Mouse (Mus musculus) T-helper 1 cell (primary cell): ENCODE data around the gene Mcl1.
"Not testable (repeated sequence)": the region's sequence is repeated elsewhere in the genome, so short reads cannot be mapped to it uniquely, and the experiment has no call there.

Experiments used
- in situ Hi-C: fragments of 300-600 bp; cut with MboI, MseI; formaldehyde crosslinking; loops from one replicate; pipeline ENCODE4 v1.15.1; 2025; ENCODE audit warnings: high pct_unique_total_duplicates

The Mcl1 gene

DNA sequence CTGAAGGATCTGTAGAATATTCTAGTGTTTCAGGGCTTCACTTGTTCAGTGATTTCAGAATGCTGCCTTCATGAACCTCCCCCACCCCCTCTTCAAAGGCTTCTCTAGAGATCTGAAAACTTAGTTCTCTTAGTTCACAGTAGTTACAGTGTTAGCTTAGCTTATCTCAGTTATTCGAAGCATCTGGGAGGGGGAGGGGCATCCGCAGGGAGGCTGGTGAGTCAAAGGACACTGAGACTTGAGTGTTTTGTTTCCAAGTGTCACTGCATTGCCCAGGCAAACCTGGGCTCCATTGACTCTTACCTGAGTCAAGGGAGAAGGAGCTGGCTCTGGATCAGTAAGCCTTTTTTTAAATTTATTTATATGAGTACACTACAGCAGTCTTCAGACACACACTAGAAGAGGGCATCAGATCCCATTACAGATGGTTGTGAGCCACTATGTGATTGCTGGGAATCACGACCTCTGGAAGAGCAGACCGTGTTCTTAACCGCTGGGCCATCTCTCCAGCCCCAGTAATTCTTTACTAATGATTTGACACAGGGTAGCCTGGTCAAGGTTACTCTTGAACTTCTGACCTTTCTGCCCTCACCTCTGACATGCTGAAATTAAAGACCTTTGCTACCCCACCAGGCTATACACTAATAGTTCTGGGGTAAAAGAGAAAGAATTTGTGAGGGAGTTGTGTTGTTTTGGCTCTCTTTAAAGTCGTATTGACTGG lies 7.7 kb downstream of the Mcl1 start:
- in situ Hi-C loops = no loop called here

DNA sequence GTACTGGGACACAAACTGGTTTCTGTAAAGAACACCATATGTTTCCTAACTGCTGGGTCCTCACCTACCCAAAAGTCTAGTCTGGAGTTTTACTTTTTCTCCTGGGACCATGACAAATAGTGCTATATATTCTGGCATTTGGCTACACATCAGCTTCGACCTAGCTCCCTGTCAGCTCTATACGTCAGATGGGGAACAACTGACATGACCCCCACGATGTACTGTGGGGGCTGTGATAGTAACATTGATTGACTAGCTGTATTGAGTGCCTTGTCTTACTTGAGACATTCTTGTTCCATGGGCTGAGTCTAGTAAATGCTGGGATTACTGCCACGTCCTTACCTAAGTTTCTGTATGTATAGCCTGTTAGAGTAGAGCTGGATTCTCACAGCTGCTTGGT lies 8.9 kb downstream of the Mcl1 start:
- in situ Hi-C loops = no loop called here

DNA sequence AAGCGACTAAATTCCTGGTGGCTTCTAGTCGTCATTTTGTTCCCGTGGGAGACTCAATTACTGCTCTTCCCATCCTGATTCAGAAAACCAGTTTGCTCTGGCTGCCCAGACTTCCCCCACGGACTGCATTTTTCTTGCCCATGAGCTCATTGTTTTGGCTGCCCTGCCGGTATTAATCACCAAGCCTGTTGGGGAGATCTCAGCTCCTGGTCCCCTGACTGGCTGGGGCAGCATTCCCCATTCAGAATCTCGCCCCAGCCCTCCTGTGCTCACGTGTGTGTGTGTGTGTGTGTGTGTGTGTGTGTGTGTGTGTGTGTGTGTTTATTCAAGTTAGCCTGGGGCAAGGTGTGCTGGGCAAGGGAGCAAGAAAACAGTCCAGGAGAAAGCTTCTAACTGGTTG lies 9.4 kb downstream of the Mcl1 start:
- in situ Hi-C loops = no loop called here

DNA sequence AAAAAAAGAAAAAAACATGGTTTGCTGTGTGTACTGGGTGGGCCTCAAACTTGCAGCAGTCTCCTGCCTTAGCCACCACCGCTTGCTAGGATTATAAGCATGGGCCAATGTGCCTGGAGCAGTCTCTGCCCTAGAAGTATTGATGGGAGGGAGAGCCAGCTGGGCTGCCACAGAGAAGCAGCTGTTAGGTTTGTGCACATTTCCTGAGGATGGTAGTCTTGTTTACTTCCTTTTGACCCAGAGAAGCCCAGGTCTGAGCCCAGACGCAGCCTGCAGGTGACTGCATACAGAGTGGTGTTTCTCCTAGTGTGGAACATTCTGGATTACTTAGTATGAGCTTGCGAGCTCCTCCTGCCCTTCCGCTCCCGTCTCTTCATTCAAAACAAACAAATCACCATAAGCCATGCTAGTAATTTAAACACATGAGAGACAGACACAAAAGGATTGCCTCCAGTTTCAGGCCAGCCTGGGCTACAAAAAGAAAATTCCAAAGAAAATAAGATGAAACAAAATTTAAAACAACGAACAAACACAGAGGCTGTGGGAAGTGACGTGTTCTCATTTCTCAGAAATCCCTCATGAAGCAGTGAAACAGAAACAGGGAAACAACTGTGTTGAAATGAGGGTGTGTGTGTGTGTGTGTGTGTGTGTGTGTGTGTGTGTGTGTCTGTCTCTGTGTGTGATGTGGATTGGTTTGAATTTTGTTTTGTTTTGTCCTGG lies 10.2 kb downstream of the Mcl1 start:
- in situ Hi-C loops = no loop called here

DNA sequence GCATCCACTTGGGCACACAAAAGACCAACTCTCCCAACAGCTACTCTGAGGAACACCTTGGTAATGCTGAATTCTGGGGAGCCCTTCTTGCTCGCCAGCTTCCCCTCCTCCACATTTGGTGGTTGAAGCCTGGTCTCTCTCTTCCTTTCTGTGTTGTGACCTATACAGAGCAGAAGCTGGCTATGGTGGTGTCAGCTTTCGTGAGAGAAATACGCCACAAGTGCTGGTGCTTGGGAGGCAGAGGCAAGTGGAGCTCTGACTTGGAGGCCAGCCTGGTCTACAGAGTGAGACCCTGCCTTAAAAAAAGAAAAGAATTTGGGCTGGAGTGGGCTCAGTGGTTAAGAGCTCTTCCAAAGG lies 10.7 kb downstream of the Mcl1 start:
- in situ Hi-C loops = no loop called here

DNA sequence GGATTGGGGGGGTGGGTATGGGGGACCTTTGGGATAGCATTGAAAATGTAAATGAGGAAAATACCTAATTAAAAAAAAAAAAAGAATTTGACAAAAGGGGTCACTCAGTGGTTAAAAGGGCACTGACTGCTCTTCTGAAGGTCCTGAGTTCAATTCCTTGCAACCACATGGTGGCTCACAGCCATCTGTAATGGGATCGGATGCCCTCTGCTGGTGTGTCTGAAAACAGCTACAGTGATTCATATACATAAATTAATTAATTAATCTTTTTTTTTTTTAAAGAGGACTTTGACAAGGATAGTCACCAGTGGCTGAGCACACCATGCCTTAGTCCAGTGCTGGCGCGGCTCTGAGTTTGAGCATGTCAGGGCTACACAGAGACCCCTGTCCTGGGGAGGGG lies 11.8 kb downstream of the Mcl1 start:
- in situ Hi-C loops = not testable (repeated sequence)

DNA sequence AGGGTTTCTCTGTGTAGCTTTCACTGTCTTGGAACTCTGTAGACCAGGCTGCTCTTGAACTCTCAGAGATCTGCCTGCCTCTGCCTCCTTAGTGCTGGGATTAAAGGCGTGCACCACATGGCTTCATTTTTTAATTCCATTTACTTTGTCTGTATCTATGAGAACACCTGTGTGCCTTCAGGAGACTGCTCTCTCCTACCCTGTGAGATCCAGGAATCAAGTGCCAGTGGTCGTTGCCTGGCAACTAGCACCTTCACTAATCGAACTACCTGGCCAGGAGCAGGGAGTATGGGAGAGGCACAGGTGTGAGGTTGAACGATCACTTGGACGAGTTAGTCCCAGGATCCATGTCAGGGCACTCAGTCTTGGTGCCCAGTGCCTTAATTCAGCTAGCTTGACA lies 12.6 kb downstream of the Mcl1 start:
- in situ Hi-C loops = no loop called here

DNA sequence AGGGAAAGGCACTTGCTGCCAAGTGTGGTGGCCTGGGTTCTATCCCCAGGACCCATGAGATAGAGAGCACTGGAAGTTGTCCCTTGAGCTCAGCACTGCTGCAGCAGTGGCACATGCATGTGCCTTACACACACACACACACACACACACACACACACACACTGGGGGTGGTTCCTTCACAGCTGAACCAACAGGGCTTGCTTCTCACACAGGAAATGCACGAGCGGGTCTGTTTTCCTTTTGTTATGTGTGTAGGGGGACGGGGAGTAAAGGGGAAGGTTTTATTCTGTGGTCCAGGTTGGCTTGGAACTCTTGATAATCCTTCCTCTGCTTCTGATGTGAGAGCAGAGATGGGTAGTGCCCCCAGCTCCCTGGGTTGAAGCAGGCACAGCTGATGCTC lies 13.9 kb downstream of the Mcl1 start:
- in situ Hi-C loops = no loop called here

DNA sequence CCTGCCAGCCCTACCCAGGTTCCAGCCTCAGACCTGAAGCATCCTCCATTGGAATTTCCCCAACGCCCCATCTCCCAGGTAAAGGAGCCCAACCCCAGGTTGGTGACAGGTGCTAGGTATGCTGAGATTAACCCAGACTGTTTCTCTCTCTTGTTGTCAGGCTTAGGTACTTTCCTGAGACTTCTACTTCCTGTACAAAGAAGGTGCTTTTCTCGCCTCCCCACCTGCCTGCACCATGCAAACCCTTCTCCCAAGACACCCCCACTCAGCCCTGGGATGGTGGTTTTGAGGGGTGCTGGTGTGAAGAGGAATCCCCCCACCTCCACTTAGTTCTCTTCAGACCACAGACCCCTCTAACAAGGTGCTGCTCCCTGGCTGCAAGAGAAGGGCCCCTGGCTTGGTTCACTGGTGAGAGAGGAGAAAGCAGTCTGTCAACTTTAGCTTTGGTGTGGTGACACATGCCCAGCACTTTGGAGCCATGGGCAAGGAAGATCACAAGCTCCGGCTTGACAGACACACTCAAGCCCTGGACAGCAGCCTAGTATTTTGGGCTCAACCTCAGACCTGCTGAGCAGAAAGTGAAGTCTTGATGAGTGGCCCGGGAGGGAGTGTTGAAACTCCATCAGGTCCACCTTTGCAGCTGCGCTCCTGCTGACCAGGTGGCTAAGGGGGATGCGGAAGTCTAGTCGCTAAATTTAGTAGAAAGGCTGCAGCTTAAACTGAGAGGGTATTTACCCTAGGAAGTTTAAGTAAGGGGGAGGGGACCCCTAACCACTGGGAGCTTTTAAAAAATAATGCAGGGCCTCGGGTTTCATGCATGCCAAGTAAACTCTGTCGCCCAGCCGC lies 14.5 kb downstream of the Mcl1 start:
- in situ Hi-C loops = no loop called here

DNA sequence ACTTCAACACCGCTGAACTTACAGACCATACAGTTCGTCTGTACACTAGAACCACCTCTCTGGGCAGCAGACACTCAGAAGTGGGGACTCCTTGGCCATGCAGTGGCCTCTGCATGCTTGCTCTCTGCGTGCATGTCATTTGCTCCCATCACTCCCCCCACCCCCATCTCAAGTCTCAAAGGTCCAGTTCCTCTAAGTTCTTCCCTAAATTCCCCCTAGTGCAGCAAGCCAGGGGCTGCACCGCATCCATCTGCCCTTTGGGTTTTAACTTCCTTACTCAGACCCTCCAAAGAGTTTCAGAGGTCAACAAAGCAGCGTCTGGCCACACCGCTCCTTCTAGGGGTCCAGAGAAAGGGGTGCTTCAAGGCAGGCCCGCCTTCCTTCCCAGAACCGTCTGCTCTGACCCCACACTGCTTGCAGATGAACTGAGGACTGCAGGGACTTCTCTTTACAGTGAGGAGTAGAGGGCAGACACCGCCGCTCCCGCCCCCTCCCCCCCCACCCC lies 15.2 kb downstream of the Mcl1 start:
- in situ Hi-C loops = no loop called here

DNA sequence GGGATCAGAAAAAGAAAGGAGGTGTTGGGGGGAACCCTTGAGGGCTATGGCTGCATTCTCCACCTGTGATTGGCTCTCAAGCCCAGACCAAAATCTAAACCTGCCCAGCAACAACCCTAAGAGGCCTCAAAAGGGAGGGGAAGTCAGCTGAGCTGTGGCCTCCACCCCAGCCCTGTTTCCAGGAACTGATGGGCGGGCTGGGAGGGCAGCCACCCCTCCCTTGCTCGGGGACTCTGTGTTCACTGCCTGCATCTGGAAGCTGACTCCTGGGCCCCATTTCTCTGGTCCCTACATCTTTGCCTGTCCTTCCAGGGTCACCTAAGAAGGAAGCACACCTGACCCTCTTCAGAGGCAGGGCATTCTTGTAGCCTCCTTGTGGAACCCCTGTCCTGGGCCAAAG lies 15.6 kb downstream of the Mcl1 start:
- in situ Hi-C loops = no loop called here

DNA sequence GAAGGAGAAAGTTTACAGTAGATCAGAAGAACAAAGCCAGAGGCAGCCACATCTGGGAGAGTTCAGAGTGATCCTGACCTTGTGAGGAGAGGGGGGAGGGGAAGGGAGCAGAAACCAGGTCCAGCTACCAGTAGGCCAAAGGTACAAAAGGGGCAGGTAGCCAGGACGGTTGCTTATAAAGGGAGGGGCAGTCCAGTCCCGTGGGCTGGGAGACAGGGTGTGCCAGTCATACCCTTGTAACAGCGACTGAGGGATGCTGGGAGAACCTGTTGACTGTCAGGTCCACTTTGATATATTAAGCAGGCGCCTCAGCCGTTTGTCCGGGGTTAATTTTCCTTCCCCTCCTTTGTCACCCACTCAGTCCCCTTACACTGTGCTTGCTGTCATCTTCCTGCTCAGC lies 16.2 kb downstream of the Mcl1 start:
- in situ Hi-C loops = no loop called here

DNA sequence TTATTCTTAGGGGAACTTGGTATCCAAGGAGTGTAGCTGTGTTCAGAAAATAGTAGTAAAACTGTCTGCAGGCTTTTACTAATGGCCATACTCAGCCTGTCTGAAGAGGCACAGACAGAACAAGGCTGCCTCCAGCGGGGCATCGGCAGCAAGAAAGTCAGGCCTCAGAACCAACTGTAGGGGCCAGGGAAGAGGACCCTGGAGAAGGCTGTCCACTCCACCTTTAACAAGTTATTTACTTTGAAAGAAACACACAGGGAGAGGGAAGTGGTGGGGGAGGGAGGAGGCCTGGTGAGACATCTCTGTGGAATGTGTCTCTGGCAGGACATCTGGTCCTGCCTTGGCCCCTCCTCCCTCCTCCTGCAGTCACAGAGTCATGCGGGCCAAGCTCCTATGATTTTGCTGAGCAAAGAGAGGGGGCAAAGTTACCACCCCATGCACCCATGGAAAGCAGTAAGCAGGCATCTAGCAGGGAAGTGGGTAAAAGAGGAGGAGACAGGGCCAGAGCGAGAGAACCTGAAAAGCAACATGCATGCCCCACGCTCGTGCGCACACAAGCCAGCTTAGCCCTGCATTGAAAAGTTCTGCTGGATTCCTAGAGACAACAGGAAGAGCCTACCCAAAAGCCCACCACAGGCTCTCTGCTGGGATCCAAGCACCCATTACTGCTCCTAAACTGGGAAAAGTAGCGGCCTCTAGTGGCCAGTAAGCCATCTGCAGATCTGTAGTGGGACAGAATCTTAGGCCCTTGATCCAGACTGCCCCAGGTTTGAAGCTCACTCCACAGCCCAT lies 16.9 kb downstream of the Mcl1 start:
- in situ Hi-C loops = no loop called here

DNA sequence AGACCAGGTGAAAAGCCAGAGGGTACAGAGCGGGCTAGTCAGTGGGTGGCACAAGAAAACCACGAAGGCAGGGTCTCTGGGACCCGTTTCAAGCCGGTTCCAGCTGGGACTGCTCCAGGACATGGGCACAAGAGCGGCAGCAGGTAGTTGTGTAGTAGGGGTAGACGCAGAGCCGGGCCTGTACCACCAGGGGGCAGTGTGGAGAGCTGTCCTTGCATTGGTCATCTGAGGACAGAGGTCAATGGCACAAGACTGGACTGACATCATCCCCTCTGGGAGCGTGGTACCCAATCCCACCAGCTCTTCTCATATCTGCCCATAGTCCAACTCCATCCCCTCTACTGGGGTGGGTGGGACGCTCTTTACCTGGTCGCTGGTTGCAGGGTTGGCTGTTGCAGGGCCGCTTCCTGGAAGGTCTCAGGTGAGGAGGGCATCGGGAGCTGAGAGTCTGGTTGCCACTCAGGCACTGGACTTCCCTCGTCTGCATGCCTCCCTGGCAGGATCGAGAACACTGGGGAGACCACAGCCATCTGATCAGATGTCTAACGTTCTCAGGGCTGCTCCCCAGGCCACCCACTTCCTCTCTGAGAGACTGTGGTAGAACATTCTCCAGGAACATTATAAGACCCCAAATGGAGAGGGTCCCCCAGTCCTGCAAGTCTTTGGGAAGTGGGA lies 18.3 kb downstream of the Mcl1 start:
- in situ Hi-C loops = no loop called here

DNA sequence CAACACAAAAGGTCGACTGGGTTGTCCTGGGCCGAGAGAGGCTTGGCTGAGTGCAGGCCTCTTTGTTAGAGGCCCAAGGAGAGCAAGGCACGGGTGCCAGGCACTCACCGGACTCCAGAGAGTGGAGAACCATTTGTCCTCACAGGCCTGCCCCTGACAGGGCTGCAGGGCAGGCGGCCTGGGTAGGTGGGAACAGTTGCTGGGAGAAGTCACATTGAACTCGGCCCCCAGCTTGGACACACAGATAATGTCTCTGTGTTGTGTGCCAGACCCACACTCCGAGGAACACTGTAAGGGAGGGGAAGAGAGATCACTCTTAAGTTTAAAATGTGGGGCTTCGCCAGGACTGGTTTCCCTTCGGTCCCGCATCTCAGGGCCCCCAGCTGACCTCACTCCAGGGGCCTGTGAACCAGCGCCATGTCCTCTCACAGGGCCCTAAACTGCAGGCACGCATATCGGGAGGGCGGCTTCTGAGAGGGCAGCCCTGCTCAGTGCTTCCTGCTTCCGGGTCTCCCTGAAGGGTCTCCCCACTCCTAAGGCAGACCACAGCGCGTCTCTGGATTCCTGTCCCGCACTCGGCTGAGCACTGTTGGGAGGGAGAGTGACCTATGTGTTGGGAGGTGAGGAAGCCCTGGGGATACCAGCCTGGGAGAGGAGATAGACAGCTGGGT lies 19.0 kb downstream of the Mcl1 start:
- in situ Hi-C loops = no loop called here

DNA sequence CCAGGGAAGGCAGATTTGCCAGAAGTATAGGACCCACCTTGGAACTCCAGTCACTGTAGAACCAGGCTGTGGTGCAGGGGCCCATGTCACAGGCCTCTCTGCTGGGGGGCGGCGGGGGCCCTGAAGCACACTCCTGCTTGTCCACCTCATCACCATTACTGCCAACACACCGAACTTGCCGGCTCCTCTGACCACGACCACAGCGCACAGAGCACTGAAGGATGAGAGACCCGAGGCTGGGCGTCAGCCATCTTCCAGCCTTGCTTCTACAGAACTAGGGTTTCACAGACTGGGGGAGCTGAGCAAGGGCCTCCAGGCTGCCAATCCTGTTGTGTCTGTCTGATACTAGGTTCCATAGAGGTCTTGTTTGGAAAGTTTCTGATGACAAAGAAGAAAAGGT lies 21.0 kb downstream of the Mcl1 start:
- in situ Hi-C loops = no loop called here

DNA sequence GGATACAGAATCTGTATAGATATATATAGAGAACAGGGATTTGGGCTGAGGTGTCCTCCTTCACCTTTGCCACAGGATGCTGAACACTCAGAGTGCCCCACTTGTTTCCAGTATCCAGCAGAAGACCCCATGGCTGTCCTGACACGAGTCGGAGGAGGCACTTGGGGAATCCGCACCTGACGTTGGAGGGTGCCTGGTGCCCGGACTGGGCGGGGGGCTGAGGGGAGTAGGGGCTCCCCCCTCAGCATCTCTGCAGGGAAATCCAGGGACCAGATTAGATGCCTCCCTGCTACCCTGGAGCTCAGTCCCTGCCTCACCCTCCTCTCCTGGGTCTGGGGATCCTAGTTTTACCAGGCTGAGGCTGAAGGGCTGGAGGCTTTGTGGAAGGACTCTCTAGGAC lies 22.1 kb downstream of the Mcl1 start:
- in situ Hi-C loops = no loop called here

DNA sequence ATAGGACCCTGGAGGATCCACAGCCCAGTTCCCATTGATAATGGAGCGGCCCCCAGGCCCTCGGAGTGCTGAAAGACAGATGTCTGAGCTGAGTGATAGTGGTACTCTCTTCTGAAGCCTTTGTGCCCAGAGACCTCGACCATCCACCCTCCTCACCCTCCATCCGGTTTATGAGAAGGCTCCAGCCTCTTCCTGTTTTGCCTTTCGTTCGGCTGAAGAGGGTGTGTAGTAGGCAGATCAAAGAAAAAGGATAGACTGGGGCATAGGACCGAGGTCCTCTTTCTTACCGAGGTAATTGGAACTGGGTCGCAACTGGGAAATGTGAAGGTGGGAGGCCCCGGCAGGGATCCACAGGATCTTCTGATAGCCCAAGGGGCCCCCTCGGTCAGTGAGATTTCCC lies 22.8 kb downstream of the Mcl1 start:
- in situ Hi-C loops = no loop called here

DNA sequence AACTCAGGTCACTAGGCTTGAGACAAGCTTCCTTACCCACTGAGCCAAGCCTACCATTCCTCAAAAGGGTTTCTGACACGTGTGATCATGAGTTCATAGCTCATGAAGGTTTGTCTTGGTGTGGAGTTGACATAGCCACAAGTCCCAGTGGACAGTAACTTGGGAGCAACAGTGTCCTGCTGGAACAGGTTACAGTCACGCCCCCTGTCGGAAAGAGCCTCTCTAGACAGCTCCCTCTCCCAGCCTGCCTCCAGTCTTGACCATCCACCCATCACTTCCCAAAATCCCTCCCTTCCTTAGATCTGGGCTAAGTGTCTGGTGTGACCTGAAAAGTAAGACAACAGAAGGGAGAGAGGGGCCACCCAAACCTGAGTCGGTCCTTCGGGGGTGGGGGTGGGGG lies 24.3 kb downstream of the Mcl1 start:
- in situ Hi-C loops = no loop called here

DNA sequence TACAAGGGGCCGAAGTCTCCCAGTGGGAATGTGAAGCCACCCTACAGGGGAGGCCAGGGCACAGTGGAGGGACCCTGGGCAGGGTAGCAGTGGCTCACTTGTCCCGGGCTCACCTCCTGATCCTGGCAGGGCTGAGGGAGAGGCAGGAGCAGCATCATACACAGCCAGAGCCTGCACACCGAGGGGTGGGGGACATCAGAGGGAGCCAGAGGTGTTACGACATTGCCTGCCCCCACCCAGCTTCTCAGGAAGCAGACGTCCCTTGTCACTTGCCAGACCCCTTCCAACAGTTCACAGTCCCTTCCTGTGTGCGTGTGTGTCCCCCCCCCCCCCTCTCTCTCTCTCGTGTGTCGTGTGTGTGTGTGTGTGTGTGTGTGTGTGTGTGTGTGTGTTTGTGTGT lies 26.3 kb downstream of the Mcl1 start:
- in situ Hi-C loops = no loop called here

DNA sequence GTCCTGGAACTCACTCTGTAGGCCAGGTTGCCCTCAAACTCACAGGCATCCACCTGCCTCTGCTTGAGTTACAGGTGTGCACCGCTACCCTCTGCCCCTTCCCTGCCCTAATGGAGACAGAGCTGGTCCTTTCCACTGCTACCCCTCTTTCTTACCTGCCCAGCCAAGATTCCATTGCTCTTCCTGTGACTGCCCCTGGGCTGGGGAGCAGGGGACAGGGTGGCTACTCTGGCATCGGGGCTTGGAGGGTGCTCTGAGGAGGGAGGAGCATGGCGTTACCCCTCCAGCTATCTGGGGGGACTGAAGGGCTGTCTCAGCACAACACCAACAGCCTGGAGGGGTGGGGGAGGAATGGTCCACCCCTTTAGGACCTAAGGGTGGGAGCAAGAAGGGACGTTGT lies 26.7 kb downstream of the Mcl1 start:
- in situ Hi-C loops = no loop called here
